Mouse (Mus musculus) mouse embryonic stem cell (cell line): ENCODE measurements around the gene Arntl2.

Source experiments
- in situ Hi-C, 2 experiments: fragments of 300-500 bp; cut with MboI; formaldehyde crosslinking; loops; 1 replicate in 1 of 2; 3 replicates in 1 of 2; pipeline ENCODE4 v1.14.3; 2019 to 2020; ENCODE audit warnings: low sequenced_read_pairs in 2 of 2, low pct_unique_long_range_greater_than_20kb in 1 of 2, mixed read lengths in 1 of 2; ENCODE audit not compliant: unreplicated experiment in 1 of 2

Arntl2 gene

DNA sequence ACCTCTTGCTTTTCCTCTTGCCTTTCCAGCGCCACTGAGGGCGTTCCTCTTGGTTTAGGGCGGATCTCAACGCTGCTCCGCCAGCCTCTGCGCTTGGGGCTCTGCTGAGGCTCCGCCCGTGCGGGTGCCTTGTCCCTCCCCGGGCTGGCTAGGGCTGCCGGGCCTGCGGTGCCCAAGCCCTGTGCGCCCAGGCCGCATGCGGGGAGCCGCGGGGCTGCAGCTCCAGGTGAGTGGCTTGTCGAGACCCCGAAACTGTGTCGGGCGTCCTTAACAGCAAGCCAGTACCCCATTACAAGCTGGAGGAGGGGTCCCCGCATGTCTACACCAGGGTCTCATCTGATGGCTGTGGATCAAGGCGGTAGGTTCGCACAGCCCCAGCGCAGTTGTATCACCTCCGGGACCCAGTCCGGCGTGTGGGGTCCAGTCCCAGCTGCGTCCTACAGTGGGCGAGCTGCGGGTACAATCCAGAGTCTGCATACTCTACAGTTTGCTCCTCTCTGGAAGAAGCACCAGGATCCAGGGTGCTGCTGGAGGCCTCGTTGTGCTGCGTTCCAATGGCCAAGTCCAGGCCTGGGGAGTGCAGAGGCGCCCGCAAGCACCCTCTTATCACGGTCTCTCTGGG, at the start of gene Arntl2:
TSS of gene Arntl2 (plus strand) at position 132 of the 622 bp plus-strand sequence.
- in situ Hi-C loops, result no loop called here

DNA sequence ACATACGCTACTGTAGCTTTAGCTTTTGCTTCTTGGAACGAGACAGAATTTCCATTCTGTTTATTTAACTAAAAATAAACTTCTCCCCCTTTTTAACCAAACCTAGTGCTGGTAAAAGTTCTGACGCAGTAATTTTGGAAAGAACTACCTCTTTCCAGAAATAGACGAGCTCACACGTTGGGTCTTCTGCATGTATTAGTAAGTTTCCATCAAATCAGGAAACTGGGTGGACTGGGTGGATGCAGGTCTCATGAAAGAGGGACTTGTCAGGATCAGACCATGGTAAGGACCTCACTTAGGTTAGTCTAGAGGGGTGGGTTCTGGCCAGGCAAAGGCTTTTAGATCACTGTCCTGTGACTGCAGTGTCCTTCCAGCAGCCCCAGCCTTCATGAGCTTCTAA, 49.3 kb upstream of the Arntl2 start:
- in situ Hi-C loops, result no loop called here

DNA sequence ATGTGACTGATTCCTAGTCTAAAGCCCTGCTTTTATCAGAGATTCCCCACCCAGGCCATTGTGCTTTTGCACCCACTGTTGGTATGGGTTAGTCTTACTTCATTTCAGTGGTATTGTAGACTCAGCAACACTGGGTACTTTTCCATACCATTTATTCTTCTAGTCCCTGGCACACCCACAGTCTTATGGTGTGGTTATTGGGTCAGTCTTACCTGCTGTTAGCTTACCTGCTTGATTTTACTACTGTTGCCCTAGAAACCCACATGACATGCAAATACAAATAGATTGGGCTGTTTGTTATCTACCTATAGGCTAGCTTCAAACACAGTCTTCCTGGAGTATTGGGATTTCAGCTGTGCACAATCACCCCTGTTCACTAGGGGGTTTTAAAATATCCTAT, 48.8 kb upstream of the Arntl2 start:
- in situ Hi-C loops, result no loop called here

DNA sequence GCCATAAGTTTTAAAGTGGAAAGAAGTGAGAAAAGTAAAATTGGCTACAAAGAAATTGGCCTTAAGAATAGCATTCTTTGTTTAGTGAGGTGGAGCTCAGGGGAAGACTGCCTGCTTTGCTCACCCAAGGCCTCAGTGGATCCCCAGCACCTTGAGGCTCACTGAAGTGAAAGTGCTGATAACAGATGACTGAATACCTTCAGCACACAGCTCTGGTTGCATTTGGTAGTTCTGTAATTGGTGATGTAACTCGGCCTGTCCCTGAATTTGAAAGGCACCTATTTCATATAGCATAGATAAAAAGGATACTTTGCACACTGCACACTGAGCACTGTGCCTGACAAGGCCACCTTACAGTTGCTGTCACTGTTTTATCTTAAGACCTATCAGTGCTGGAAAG, 47.6 kb upstream of the Arntl2 start:
- in situ Hi-C loops, result no loop called here

DNA sequence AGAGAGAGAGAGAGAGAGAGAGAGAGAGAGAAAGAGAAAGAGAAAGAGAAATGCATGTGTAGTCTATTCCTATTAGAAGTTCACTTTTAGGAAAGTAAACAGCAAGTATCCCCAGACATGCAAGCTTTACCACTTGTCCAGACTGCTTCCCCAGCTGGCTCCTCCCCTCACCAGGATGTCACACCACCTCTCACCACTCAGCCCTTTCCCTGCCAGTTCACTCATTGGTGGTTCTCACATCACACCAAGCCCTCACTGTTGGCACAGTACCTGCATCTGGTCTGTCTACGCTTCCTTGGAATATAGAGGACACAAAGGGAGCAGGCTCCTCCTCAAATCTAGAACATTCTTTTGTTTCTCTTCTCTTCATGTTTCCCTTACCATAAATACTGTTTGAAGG, 44.2 kb upstream of the Arntl2 start:
- in situ Hi-C loops, result loop anchor here in 1 of 2 experiments (10.0 kb wide), 1 partner anchor 107 kb away; the partner anchor contains the start of genes Med21 and Tm7sf3

DNA sequence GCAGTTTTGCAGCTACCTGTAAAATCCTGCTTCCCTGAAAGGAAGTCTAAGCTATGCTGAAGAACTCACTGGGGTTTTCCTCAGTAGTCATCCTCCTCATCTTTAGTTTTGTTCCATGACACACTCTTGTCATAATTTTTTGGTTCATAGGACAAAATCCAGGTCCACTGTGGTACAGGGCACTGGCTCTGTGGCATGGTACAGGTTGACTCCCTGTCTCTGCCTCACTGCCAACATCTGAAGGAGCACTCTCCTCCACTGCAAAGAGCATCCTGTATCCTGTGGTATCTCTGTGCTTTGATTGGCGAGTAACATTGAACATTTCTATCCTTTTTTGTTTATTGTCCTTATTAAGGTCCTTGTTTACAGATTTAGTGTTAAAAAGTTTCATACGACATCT, 43.7 kb upstream of the Arntl2 start:
- in situ Hi-C loops, result loop anchor here in 1 of 2 experiments (10.0 kb wide), 1 partner anchor 107 kb away; the partner anchor contains the start of genes Med21 and Tm7sf3

DNA sequence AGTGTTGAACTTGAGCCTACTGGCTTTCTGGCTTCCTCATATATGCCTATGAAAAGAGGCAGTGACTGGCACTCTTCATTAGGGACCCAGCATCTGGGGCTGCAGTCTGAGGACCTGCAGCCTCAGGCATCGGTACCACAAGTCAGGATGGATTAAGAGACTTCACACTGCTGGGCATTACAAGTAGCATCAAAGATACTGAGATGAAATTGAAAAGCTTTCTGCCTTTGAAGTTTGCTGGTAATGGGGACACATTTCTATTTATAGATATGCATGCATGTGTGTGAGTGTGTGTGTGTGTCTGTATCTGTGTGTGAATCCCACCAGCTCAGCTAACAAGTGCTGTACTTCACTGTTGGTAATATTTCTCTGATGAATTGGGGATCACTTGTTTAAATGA, 43.2 kb upstream of the Arntl2 start:
- in situ Hi-C loops, result loop anchor here in 1 of 2 experiments (10.0 kb wide), 1 partner anchor 108 kb away; the partner anchor contains the start of genes Med21 and Tm7sf3

DNA sequence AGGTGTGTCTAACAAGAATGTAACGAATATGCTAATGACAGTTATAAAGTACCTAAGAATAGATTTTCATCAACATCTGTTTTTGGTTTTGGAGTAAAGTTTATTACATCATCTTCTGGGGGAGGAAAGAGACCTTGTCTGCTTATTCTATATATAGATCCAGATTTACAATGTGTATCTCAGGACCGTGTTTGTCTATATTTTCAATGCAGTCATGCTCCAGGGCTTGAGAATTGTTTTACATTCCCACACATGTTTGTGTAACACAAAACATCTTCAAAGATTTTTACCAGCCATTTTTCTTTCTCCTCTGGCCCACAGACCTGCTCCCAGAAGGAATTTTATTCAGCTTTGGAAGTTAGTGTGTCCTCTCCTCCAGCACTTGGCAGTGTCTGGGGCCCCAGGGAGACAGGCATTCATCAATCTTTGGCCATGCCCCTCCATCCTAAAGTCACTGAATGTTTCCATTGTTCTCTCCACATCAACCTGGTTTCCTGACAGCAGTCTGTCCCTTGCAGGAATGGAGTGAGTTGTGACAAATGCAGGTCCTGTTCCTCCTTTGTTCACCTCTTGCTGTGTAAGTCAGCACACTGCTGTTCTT, 42.2 kb upstream of the Arntl2 start:
- in situ Hi-C loops, result loop anchor here in 1 of 2 experiments (10.0 kb wide), 1 partner anchor 109 kb away; the partner anchor contains the start of genes Med21 and Tm7sf3

DNA sequence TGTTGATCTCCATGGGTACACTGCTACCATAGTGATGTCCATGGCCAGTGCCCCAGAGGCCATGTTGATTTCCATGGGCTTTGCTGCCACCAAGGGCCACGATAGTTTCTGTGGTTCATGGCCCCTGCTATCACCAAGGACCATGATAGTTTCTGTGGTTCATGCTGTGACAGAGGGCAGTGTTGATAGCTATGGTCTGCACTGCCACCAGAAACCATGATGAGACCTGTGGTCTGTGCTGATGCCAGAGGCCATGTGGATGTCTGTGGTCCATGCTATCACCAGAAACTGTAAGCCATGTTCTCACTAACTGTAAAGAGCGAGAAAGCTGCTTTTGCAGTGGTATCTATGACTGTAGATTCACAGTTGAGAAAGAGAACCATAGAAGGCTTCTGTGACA, 40.7 kb upstream of the Arntl2 start:
- in situ Hi-C loops, result loop anchor here in 1 of 2 experiments (10.0 kb wide), 1 partner anchor 110 kb away; the partner anchor contains the start of genes Med21 and Tm7sf3

DNA sequence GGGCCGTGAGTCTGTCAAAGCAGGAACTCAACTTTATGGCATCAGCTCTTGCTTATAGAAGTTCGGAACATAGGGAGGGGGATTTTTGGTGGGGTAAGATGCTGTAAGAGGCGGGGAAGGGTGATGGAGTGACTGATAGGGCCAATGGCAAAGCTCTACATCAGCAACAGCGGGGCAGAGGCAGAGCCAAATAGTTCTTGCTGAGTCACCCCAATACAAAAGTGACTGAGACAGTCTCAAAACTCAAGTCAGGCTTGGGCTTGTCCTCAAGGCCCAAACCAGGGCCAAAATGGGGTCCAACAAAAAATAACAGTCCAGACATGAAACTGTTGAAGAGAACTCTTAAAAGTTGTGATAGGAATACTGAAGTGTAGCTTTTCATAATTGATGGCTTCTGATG, 40.2 kb upstream of the Arntl2 start:
- in situ Hi-C loops, result loop anchor here in 1 of 2 experiments (10.0 kb wide), 1 partner anchor 111 kb away; the partner anchor contains the start of genes Med21 and Tm7sf3

DNA sequence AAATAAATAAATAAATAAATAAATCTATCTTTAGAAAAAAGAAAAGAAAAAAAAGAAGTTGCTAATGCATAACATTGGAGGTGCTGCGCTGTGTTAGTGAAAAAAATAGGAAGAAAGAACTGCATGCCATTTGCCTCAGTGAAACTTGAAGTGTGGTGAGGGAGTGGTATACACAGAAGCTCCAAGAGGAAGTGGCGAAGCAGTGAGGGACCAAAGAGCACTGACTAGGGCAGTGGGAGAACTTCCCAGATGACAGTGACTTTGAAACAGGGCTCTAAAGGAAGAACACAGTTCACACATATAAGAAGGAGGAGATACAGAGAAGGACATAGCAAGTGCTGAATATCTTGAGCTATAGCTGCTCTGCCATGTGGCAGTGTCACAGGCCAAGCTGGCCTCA, 36.8 kb upstream of the Arntl2 start:
- in situ Hi-C loops, result loop anchor here in 1 of 2 experiments (10.0 kb wide), 1 partner anchor 114 kb away; the partner anchor contains the start of genes Med21 and Tm7sf3

DNA sequence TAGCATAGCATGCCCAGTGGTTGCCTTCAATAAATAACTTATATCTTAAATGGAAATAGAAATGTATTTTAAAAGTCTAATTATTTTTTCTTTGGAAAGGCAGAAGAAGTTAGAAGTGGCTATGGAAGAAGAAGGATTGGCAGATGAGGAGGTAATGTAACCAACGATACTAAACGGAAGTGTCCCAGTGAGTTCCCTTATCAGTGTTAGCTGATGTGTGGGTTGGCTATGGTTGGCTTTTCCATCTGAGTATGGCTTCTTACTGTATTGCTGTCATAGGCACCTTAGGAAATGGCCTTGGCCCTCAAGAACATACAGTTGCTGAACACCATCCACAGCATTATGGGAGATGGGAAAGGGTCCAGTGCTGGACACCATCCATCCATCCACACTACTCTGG, 35.8 kb upstream of the Arntl2 start:
- in situ Hi-C loops, result no loop called here

DNA sequence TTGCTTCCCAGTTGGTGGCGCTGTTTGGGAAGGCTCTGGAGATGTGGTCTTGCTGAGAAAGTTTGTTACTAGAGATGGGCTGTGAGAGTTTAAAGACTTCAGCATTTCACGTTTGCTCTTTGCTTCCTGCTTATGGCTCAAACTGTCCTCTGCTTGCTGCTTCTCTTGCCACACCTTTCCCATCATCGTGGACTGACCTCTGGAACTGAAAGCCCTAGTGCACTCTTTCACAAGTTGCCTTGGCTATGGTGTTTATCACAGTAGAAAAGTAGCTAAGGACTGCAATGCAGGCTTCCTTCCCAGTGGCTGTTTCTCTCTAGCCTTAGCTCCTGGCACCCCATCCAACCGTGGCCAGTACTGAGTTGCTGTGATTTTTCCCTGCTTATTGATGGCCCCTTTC, 35.1 kb upstream of the Arntl2 start:
- in situ Hi-C loops, result no loop called here

DNA sequence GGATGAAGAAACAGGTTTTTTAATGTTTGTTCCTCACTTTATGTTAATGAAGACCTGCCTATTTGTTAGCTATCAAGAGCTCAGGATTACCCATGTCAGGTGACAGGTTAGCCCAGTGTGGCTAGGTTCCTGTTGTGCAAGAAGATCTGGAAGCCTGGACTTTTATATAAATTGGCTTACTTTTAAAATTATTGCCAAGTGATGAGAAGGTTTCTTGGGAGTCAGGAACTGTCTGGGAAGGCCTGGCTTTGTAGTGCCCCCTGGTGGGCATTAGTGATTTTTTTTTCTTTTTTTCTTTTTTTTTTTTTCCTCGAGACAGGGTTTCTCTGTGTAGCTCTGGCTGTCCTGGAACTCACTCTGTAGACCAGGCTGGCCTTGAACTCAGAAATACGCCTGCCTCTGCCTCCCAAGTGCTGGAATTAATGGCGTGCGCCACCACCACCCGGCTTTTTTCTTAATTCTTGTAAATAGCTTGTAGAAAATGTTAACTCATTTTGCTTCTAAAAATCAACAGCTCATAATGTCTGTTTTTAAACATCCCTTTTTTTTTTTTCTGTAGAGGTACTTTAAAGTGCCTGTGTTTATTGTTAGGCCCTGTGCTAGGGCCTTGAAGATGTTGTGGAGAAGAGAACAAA, 33.5 kb upstream of the Arntl2 start:
- in situ Hi-C loops, result no loop called here

DNA sequence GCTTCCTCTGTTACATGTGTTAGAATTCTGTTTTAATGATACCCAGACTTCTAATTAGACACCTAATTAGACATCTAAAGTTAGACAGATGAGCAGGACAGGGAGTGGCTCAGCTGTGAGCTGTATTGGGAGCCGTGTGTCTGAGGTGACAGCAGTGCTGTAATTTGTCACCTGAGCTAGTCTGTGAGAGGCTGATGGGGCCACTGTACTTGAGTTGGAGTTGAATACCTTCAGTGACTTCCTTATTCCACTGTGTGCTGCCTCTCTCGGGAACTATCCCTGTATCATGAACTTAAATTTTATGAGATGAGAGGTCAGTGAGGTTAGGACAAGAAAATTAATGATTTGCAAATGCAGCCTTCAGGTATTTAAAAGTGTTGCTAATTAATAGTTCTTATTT, 31.3 kb upstream of the Arntl2 start:
- in situ Hi-C loops, result no loop called here

DNA sequence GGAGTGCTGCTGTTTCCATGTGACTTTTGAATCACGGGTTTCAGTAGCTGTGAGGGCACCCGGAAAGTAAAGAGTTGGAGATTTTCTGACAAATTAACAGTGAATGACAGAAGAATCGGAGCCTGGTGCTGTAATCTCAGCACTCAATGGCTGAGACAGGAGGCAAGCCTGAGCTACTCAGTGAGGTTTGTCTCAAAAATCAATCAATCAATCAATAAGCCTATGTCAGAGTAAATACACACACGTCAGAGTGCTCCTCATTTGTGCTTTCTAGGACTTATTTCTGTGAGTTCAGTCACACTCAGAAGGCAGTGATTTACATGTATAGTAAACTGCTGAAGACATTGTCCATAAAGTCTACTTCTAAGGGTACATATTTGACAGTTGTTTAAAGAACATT, 30.6 kb upstream of the Arntl2 start:
- in situ Hi-C loops, result no loop called here

DNA sequence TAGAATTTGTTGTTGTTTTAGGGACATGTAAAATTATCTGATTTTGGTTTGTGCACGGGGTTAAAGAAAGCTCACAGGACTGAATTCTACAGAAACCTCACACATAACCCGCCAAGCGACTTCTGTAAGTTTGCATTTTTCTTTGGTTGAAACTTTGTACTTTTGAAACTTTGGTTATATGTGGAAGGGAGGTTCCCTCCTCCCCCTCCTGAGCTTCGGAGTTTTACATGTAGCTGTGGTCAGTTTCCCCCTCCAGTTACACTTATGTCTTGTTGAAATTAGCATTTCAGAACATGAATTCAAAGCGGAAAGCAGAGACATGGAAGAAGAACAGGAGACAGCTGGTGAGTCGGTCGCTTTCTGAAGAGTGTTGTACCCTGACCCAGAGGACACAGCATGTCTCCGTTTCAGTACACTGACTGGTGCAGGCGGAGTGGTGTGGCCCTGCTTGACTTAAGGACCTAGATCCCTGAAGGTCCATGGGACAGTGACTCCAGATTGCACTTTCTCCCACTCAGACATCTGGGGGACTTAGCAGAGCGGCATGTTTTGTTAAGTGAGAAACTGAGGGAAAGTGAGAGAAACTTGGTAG, 26.9 kb upstream of the Arntl2 start:
- in situ Hi-C loops, result no loop called here

DNA sequence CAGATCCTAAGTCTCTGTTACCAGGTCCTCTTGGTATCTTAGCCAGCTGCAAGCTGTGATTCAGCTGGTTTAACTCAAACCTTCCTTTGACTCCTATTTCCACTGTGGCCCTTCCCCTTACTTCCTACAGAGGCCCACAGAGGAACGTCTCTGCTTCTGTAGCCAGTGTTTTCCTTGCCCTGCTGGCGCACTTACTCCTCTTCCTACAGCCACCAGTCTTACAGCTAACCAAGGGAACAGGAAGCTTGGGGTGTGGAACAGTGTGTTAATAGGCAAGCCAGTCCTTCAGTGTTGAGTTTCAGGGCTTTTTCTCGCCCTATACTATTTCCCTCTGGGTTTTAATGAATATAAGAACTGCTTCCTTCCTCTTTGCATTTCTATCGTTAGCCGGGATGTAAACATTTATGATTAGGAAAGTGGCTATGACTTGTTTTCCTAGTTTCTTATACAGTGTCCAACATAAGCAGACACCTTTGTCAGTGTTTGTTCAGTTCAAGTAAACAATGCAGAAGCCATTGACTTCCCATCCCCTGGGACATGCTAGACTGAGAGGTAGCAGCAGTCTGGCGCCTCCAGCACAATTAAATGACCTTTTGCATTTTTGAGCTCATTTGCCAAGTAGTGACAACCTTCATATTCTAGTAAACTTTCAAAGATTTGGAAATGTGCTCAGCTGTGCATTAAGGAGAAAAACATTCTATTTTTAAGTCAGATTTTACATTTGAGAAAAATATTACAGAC, 25.7 kb upstream of the Arntl2 start:
- in situ Hi-C loops, result no loop called here
